Mouse (Mus musculus) heart, adult 2 months (tissue): ENCODE results near the gene Amt.

ENCODE experiments used
- CTCF ChIP-seq: fragments of 200-600 bp; IDR thresholded peaks from 2 replicates; pipeline ENCODE4 v1.8.1; 2022; ENCODE audit warnings: antibody characterized with exemption, mild to moderate bottlenecking, moderate library complexity
- EP300 ChIP-seq: fragments of 200-500 bp; IDR thresholded peaks from 2 replicates; pipeline ENCODE4 v1.6.1; 2011; ENCODE audit warnings: low read depth, low read length, control low read depth; ENCODE audit not compliant: insufficient read depth
- POLR2A ChIP-seq: fragments of 200-500 bp; IDR thresholded peaks from 2 replicates; pipeline ENCODE4 v1.6.1; 2011; ENCODE audit warnings: mild to moderate bottlenecking, low read depth, low read length, control low read depth; ENCODE audit not compliant: insufficient read depth

- TF ChIP-seq CTCF = no peak
- TF ChIP-seq POLR2A = no peak
- TF ChIP-seq EP300 = no peak
These were observed 24.0 kb upstream of the Amt start for GRCm38 (mm10) chr9:108272691-108273090.
